Mouse (Mus musculus): Measurements from ENCODE around the gene Ppig. TPM values are rescaled to one million over a fixed set of nuclear protein-coding genes. Genes with fewer than 3 reads are reported as not detected.

Gene Ppig
- polyA plus RNA-seq, 1 experiment from 2014 or later: 110 TPM

Other genes with a start within 250 kb of the Ppig start
- 0.22 and 0.29 TPM in 2 replicates for gene Lrp2, start 136.5 kb upstream of the Ppig start, polyA plus RNA-seq (2014; fragmentation: Nextera tagmentation; extraction: Ambion mirVana)
- gene Bbs5, start 75.4 kb upstream of the Ppig start, polyA plus RNA-seq (2014; fragmentation: Nextera tagmentation; extraction: Ambion mirVana): 8.4 and 10.9 TPM in 2 replicates
- 0.22 and 0.75 TPM in 2 replicates for gene Klhl41, start 52.4 kb upstream of the Ppig start, polyA plus RNA-seq (2014; fragmentation: Nextera tagmentation; extraction: Ambion mirVana)
- gene Fastkd1, start 9.0 kb upstream of the Ppig start, polyA plus RNA-seq (2014; fragmentation: Nextera tagmentation; extraction: Ambion mirVana): 16.0 and 17.0 TPM in 2 replicates
- 1.2 and 1.4 TPM in 2 replicates for gene Ccdc173, start 67.0 kb downstream of the Ppig start, polyA plus RNA-seq (2014; fragmentation: Nextera tagmentation; extraction: Ambion mirVana)
- 24.9 and 25.2 TPM in 2 replicates for gene Phospho2, start 67.1 kb downstream of the Ppig start, polyA plus RNA-seq (2014; fragmentation: Nextera tagmentation; extraction: Ambion mirVana)
- 44.9 and 47.7 TPM in 2 replicates for gene Klhl23, start 99.4 kb downstream of the Ppig start, polyA plus RNA-seq (2014; fragmentation: Nextera tagmentation; extraction: Ambion mirVana)
- gene Ssb, start 139.0 kb downstream of the Ppig start, polyA plus RNA-seq (2014; fragmentation: Nextera tagmentation; extraction: Ambion mirVana): 317 and 327 TPM in 2 replicates
- gene Mettl5, start 163.1 kb downstream of the Ppig start, polyA plus RNA-seq (2014; fragmentation: Nextera tagmentation; extraction: Ambion mirVana): 67.9 and 68.1 TPM in 2 replicates
- 11.3 and 11.5 TPM in 2 replicates for gene Ubr3, start 174.7 kb downstream of the Ppig start, polyA plus RNA-seq (2014; fragmentation: Nextera tagmentation; extraction: Ambion mirVana)

Data from liver, embryonic 11.5 days (tissue).